Mouse (Mus musculus) granulocyte monocyte progenitor cell, adult 5-6 weeks (primary cell): ENCODE measurements around the gene Numb. TPM values are rescaled to one million over a fixed set of nuclear protein-coding genes. Genes with fewer than 3 reads are reported as not detected.

ENCODE experiments used
- ATAC-seq: replicated peaks from 2 replicates; pipeline ENCODE4 v1.8.0; 2016; ENCODE audit warnings: mild to moderate bottlenecking, moderate TSS enrichment, inconsistent platforms; ENCODE audit not compliant: poor library complexity, severe bottlenecking
- total RNA-seq, 2 experiments: library from RNA; stranded (forward) in 1 of 2; stranded (reverse) in 1 of 2; fragments of 200-712, 200-1000 nt in 1 of 2; fragments of >200 nt in 1 of 2; fragmentation: Nextera tagmentation in 1 of 2; gene quantifications; 2 replicates each; pipeline ENCODE4 v1.2.3; 2014 to 2017

Numb gene
- total RNA-seq, 2 experiments from 2014 or later = 14.2 to 20.4 TPM

- no peak for ATAC-seq
Measured at GRCm38 (mm10) chr12:83790749-83791148, 131.0 kb downstream of the Numb start.

DNA sequence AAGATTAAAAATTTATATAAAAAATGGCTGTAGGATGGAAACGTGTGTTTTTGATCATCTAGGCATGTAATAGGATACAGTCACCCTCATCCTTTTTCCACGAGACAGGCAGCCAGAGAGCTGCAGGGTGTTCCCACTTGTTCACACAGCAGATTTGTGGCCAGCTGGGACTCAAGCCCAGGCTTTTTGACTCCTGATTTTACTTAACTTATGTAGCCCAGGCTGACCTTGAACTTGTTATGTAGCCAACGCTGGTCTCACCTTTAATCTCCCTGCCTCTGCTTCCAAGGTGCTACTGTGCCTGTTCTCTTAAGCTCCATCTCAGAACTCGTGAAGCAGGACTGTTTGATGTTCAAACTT lies 132.0 kb downstream of the Numb start:
- ATAC-seq = no peak

DNA sequence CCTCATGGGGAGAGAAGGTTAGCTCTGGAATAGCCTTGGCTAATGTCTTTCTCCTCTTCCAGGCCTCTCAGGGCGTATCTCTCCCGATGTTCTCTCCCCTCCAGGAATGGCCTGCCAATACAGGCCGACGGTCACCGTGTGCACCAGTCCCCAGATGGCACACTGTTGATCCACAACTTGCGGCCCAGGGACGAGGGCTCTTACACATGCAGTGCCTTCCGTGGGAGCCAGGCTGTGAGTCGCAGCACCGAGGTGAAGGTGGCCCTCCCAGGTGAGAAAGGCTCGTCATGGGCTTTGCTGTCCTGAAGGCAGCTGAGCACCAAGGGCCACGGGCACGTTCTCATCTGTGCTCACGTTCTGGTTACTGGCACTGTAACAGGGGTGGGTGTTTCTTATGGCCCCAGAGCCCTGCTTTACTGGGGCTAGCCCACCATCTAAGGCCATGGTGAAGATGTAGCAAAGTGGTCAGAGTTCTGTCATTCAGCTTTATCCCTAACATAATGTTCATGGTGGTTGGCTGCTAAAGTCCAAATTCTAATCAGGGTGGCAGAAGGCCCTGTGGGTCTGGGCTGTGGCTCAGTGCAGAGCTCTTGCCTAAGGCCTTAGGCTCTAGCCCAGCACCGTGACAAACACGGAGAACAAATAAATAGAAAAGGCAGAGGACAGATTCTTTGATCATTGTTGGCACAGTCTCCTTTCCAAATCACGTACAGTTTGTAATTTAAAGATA lies 132.5 kb downstream of the Numb start:
- ATAC-seq = no peak

GRCm38 (mm10) chr12:83785305-83785704 lies 136.4 kb downstream of the Numb start:
- ATAC-seq = no peak

DNA sequence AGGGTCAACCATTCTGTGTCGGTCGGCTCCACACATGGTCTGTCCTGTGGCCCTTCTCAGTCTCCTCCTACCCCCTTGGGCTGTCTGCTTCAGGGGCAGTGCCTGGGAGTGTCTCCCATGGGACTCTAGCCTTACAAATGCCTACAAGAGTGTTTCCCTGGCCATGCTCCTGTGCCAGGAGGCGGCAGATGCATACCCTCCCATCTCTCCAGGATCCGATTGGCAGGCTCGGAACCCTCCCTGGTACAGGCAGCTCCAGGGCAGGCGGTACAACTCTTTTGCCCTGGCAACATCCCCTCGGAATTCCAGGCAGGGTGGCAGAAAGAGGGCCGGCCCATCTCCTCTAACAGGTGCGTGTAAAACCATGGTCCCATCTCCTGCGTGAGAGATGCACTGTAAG lies 139.1 kb downstream of the Numb start:
- ATAC-seq = no peak

DNA sequence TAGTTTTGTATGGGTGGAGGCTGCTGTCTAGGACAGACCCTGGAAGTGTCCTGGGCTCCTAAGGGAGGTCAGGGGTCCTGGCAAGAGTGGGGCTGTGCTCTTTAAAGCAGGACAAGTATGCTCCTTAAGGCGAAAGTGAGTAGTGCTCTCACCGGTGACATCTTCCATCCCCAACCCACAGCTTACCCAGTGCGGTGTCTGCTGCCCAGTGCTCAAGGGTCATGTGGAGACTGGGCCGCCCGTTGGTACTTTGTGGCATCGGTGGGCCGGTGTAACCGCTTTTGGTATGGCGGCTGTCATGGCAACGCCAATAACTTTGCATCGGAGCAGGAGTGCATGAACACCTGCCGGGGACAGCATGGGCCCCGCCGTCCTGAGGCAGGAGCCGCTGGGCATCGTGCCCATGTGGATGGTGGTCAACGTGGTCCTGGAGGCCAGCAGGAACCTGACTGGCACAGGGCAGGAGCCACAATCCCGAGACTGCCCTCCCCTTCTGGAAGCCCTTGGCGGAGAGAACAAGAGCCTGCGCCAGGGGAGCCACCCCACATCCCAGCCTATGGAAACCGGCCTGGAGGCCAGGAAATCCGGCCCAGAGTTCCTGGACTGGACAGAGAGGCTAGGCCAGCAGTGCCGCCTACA lies 140.0 kb downstream of the Numb start:
- no peak for ATAC-seq

DNA sequence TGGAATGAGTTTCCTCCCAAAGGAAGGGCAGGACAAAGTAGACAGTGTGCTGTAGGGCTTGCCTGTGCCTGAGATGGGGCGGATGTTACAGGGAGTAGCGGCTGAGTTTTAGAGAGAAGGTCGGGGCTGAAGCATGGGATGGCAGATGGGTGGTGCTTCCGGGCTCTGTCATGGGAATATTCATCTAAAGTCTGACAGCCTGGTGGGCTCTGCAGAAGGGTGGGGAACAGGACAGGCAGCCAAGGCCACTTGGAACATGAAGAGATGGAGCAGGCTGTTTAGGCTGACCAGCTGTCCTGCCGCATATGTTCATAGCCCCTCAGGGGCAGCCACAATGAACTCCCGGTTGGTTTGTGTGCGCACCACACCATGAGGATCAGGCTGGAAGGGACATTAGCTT lies 140.5 kb downstream of the Numb start:
- no peak for ATAC-seq

DNA sequence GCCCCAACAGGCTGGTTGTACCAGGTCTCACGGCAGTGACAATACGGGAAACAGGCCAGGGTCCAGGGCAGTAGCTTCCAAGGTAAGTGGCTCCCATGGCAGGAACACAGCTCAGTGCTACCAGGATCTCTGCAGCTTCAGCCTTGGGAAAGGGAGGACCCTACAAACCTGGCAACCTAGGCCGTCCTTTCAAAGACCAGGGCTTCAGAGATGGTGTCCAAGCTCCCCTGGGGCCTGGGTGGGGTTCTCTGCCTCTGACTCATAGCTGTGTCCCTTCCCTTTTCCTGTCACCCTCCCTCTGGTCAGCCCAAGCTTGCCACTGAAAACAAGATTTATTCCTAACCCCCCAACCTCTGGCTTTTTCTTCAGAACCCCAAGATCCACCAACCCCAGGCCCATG lies 141.6 kb downstream of the Numb start:
- no peak for ATAC-seq

DNA sequence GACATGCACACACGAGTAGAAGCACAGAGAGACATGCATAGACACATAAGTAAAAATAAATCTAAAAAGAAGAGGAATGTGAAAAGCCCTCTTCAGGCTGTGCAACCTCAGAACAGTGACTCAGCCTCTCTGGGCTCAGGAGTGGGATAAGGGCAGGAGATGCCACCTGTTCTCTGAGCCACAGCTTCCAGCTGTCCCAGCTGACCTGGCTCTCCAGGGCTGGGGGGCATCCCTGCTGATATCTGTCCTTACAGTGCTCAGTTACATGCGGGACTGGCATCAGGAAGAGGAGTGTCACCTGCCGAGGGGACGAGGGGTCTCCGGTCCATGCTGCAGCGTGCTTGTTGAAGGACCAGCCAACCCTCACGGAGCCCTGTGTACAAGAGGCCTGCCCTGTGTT lies 145.0 kb downstream of the Numb start:
- no peak for ATAC-seq

DNA sequence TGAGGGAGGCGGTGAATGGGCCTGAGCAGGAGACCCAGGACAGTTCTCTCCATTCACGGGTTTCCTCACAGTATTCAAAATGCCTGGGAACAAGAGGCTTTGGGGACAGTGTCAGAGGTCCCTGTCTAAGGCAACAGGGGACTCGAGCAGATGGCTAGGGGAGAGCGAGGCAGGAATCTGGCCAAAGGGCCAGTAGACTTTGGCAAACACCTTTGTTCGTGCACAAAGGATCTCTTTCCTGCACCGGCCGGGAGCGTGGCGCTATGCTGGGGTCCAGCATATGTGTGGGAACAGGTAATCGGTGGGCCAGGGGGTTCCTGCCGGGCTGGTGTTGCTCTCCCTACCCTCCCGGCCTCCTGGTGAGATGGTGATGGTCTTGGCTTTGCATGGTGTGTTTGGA lies 146.1 kb downstream of the Numb start:
- ATAC-seq = no peak

GRCm38 (mm10) chr12:83770418-83771256 lies 151.1 kb downstream of the Numb start:
- peak; percentile 64 for ATAC-seq

DNA sequence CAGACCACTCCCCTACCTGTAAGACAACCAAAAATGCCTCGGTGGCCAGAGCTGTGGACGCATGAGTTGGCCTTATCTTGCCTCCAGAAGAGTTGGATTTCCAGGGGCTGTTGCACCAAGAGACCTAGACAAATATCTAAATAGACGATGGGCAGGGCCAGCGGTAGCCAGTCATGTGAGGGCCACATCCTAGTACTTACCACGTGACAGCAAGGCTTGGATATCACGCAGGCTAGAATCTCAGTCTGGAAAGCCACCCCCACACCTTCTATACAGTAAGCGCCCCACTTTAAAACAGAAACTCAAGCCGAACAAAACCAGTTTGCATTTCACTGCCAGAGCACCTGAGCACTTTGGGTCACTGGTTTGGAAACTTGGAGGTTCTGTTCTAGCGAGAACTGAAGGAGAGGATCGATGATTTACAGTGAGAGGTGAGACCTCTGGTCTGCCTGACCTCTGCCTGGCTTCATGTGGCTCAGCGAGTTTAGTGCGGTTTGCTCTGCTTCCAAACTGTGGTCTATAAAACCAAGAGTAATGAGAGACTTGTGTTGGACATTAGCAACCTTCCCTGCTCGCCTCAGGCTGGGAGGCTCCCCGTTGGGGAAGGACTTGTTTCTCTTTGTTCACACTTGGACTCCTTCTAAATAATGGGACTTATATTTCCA lies 153.4 kb downstream of the Numb start:
- no peak for ATAC-seq

DNA sequence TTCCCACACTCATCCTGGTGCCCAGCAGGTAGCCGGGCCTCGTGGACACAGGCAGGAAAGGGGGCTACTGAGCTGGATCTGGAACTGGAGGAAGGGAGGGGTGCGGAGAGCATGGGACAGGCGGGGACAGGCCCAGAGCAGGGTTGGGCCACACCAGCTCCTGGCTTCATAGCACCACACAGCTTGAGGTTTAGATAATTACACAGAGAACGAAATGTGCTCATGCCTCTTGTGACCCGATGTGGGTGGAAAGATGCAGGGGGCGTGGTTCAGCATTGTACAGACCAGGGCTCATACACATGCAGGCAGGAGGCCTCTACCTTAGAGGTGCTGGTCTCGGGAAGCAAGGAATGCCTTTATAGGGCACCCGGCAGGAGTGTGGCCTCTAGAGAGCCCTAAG lies 153.9 kb downstream of the Numb start:
- no peak for ATAC-seq

DNA sequence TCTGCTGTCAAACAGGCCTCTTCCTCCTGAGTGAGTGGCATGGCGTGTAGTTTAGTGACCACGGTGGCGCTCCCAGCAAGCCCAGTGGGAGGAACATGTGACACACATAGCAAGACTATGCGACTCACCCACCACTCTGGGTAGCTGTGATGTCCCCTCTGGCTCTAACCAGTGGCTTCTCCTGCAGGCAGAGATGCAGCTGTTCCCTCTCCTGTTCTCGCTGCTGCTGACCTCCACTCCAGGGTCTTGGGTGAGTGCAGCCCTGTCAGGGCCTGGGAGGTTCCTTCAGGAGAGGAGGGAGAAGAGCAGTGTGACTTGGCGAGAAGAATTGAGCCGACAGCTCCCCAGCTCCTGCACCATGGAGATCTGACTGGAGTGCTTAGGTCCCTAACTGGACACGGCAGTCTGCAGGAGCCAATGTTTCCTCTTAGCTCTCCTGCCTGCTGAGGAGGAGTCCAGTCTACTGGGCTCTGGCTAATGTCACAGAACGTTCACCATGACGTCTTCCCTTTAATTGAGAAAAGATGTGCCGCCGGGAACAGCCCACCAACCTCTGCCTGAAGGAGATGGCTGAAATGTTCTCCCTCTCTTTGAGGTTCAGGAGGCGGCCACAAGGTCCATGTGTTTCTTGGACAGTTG lies 155.7 kb downstream of the Numb start:
- no peak for ATAC-seq

GRCm38 (mm10) chr12:83764519-83764918 lies 157.2 kb downstream of the Numb start:
- ATAC-seq = no peak

- ATAC-seq = no peak
Measured at GRCm38 (mm10) chr12:83764044-83764365, 157.7 kb downstream of the Numb start.

GRCm38 (mm10) chr12:83763311-83764043 lies 158.3 kb downstream of the Numb start, which contains the start of gene Papln:
TSS of gene Papln (plus strand) at chr12:83763634.
- peak; percentile 41; the same call in 1 of the 2 replicates for ATAC-seq

- peak; percentile 86 for ATAC-seq
Measured at GRCm38 (mm10) chr12:83762706-83763105, 159.0 kb downstream of the Numb start.

DNA sequence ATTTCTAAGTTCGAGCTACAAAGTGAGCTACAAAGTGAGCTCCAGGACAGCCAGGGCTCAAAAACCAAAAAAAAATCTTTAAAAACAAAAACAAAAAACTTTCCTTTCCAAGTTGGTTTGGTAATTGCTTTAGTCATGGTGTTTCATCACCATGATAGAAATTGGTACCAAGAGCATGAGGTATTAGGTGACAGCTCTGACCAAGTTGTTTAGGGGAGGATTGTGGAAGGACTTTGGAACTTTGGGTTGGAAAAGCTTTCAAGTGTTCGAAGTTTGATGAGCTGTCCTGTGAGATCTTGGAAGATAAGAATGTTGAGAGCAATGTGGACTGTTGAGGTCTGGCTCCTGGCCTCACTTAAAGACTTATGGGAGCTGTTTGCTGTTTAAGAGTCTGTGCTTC lies 161.5 kb downstream of the Numb start:
- no peak for ATAC-seq

GRCm38 (mm10) chr12:83758735-83759134 lies 163.0 kb downstream of the Numb start:
- no peak for ATAC-seq
